Mouse (Mus musculus) hindbrain, embryonic 15.5 days (tissue): Measurements from ENCODE around the gene Tdrkh. TPM values are rescaled to one million over a fixed set of nuclear protein-coding genes. Genes with fewer than 3 reads are reported as not detected.

ENCODE experiments used
- ATAC-seq: fragments of 200-750 bp; cut with Nextera tagmentation; 2 replicates; pipeline ENCODE4 v1.8.0; 2017; ENCODE audit warnings: low read depth, moderate number of reproducible peaks, moderate TSS enrichment; ENCODE audit not compliant: low FRiP score
- H3K27ac ChIP-seq: fragments of 300-500 bp; sonication (generic); replicated peaks from 2 replicates; pipeline ENCODE4 v1.5.1; 2015; ENCODE audit warnings: mild to moderate bottlenecking, inconsistent platforms
- H3K27me3 ChIP-seq: fragments of 300-500 bp; sonication (generic); 2 replicates; pipeline ENCODE4 v1.6.1; 2015; ENCODE audit warnings: control low read depth, inconsistent platforms
- H3K36me3 ChIP-seq: fragments of 300-500 bp; sonication (generic); 2 replicates; pipeline ENCODE4 v1.6.1; 2015; ENCODE audit warnings: control low read depth, inconsistent platforms
- H3K4me1 ChIP-seq: fragments of 300-500 bp; sonication (generic); replicated peaks from 2 replicates; pipeline ENCODE4 v1.6.1; 2015; ENCODE audit warnings: control low read depth, inconsistent platforms
- H3K4me2 ChIP-seq: fragments of 300-500 bp; sonication (generic); 2 replicates; pipeline ENCODE4 v1.6.1; 2015; ENCODE audit warnings: moderate library complexity, mild to moderate bottlenecking, inconsistent platforms
- H3K4me3 ChIP-seq: fragments of 300-500 bp; sonication (generic); 2 replicates; pipeline ENCODE4 v1.5.1; 2015; ENCODE audit warnings: mild to moderate bottlenecking, inconsistent platforms
- H3K9ac ChIP-seq: fragments of 300-500 bp; sonication (generic); 2 replicates; pipeline ENCODE4 v1.6.1; 2015; ENCODE audit warnings: inconsistent platforms
- H3K9me3 ChIP-seq: fragments of 300-500 bp; sonication (generic); 2 replicates; pipeline ENCODE4 v1.6.1; 2016; ENCODE audit warnings: control low read depth, inconsistent platforms
- WGBS: fragments of 180-500 bp; shearing (Covaris S2); methylation state at CpG from one replicate; pipeline ENCODE4 v1.1.7; 2015; 5-methylcytosine and 5-hydroxymethylcytosine counted together
- polyA plus RNA-seq: library from polyadenylated mRNA; unstranded; fragments of >200 nt; fragmentation: Nextera tagmentation; extraction: Ambion mirVana; gene quantifications from 2 replicates; pipeline ENCODE4 v1.2.1, GENCODE M21; 2015

Gene Tdrkh
- polyA plus RNA-seq, 1 experiment from 2014 or later = 53.5 TPM

GRCm38 (mm10) chr3:94374636-94375035, 38.4 kb upstream of the Tdrkh start:
- Histone ChIP-seq H3K4me2 (no peak overlapping the region), H3K36me3 (no peaks in the 10 kb centered on the region), H3K27me3 (no peaks in the 10 kb centered on the region), H3K4me1 (peaks cover 27% of the 10 kb centered on the region), H3K9ac (no peak overlapping the region), H3K27ac (no peak overlapping the region), H3K9me3 (no peaks in the 10 kb centered on the region), H3K4me3 (no peak overlapping the region)
- ATAC-seq = no peak

DNA sequence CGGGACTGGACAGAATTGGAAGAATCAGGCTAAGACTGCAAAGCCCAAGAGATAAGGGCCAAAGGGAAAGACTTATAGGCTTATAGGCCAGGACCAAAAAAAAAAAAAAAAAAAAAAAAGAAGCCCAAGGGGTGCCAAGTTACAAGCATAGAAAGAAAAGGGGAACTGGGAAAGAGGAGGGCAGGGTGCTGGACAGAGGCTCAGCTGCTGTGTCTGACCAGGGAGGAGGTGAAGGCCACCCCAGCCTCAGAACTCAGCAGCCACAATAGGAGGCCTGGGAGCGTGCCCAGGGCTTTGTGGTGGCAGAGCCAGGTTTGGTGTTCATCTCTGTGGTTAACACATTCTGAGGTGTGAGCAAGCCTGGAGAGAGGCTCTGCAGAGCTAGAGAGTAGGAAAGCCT, 37.9 kb upstream of the Tdrkh start:
- Histone ChIP-seq H3K4me3 (no peak overlapping the region), H3K9ac (no peak overlapping the region), H3K4me1 (peaks cover 27% of the 10 kb centered on the region), H3K27ac (no peak overlapping the region), H3K9me3 (no peaks in the 10 kb centered on the region), H3K27me3 (no peaks in the 10 kb centered on the region), H3K36me3 (no peaks in the 10 kb centered on the region), H3K4me2 (no peak overlapping the region)
- WGBS = 87% methylated on average over 2 of the region's 2 CpGs
- ATAC-seq = no peak

- Histone ChIP-seq H3K9ac (no peak overlapping the region), H3K4me1 (peaks cover 27% of the 10 kb centered on the region), H3K9me3 (no peaks in the 10 kb centered on the region), H3K27ac (no peak overlapping the region), H3K36me3 (no peaks in the 10 kb centered on the region), H3K4me2 (no peak overlapping the region), H3K27me3 (no peaks in the 10 kb centered on the region), H3K4me3 (no peak overlapping the region)
- 67% methylated on average over 5 of the region's 5 CpGs for WGBS
- no peak for ATAC-seq
Measured at GRCm38 (mm10) chr3:94375861-94376260, 37.2 kb upstream of the Tdrkh start.

DNA sequence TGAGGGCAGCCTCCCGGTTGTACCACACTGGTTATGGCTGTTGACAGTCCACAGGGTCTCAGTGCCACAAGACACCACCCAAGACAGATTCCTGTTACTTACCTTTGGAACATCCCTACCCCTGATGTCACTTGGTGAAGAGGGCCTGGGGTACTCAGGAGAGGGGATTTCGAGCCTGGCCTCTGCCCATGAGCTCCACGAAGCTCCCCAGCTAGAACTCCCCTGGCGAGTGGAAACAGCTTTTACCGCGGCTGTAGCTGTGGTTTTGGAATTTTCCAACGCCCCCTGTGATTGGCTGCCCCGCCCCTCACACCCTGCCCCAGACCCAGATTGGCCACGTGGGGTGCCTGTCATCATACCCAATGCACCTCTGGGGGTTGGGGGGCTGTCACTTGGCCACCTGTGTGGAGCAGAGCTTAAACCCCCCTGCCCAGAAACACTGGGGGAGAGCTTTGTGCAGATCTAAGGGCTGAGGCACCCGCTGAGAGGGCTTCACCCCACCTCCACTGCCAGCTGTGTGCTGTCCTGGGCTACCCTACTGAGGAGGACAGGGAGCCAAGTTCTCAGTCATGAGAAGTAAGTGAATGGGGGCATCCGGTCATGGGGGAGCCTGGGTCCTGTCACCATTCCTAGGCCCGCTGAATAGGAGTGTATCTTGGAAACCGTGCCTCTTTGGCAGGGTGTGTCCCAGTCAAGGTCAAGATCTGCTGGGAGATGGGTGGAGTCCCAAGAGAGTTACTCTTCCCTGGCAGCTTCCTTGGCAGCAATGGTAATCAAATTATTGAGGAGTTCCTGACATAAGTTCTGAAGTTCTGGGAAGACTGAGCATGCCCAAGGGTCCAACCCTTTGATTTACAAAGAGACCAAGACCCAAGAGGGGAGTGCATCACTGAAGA, 35.8 kb upstream of the Tdrkh start:
- H3K4me1 ChIP-seq = peaks cover 17% of the 10 kb centered on the region
- H3K36me3 ChIP-seq = no peaks in the 10 kb centered on the region
- H3K4me2 ChIP-seq = no peak overlapping the region
- 19% methylated on average over 13 of the region's 13 CpGs for WGBS
- H3K27me3 ChIP-seq = no peaks in the 10 kb centered on the region
- no peak overlapping the region for H3K27ac ChIP-seq
- H3K4me3 ChIP-seq = no peak overlapping the region
- H3K9ac ChIP-seq = no peak overlapping the region
- no peaks in the 10 kb centered on the region for H3K9me3 ChIP-seq
- ATAC-seq = no peak

GRCm38 (mm10) chr3:94379831-94380510, 33.1 kb upstream of the Tdrkh start:
- WGBS = 36% methylated on average over 9 of the region's 9 CpGs
- no peak for ATAC-seq
- Histone ChIP-seq H3K4me2 (no peak overlapping the region), H3K36me3 (no peaks in the 10 kb centered on the region), H3K9me3 (no peaks in the 10 kb centered on the region), H3K27ac (no peak overlapping the region), H3K27me3 (no peaks in the 10 kb centered on the region), H3K4me3 (no peak overlapping the region), H3K4me1 (no peaks in the 10 kb centered on the region), H3K9ac (no peak overlapping the region)

GRCm38 (mm10) chr3:94382308-94382707, 30.8 kb upstream of the Tdrkh start:
- 77% methylated on average over 5 of the region's 5 CpGs for WGBS
- H3K27me3 ChIP-seq = no peaks in the 10 kb centered on the region
- no peak overlapping the region for H3K9ac ChIP-seq
- H3K4me1 ChIP-seq = no peaks in the 10 kb centered on the region
- no peak overlapping the region for H3K4me3 ChIP-seq
- no peaks in the 10 kb centered on the region for H3K9me3 ChIP-seq
- H3K4me2 ChIP-seq = no peak overlapping the region
- H3K36me3 ChIP-seq = no peaks in the 10 kb centered on the region
- no peak for ATAC-seq
- no peak overlapping the region for H3K27ac ChIP-seq

DNA sequence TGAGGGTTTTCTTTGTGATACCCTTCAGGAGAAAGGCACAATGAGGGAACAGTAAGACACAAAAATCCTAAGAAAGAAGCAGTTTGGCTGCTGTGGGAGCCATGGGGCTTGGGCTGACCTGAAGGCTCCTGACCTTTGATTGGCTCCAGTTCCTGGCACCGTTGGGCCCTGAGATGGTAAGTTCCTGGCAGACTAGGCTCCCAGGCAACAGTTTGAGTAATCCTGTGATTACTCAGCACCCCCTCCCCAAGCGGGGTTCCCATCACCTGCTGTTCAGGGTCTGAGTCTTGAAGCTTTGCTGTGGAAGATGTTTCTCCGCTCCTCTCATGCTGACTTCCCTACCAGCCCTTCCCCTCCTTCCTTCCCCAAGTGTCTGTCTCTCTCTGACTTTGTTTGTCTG, 29.6 kb upstream of the Tdrkh start:
- no peaks in the 10 kb centered on the region for H3K27me3 ChIP-seq
- no peak overlapping the region for H3K27ac ChIP-seq
- WGBS = 69% methylated on average over 3 of the region's 3 CpGs
- no peak overlapping the region for H3K9ac ChIP-seq
- H3K4me1 ChIP-seq = no peaks in the 10 kb centered on the region
- no peak for ATAC-seq
- no peak overlapping the region for H3K4me3 ChIP-seq
- H3K4me2 ChIP-seq = no peak overlapping the region
- H3K36me3 ChIP-seq = no peaks in the 10 kb centered on the region
- H3K9me3 ChIP-seq = no peaks in the 10 kb centered on the region

DNA sequence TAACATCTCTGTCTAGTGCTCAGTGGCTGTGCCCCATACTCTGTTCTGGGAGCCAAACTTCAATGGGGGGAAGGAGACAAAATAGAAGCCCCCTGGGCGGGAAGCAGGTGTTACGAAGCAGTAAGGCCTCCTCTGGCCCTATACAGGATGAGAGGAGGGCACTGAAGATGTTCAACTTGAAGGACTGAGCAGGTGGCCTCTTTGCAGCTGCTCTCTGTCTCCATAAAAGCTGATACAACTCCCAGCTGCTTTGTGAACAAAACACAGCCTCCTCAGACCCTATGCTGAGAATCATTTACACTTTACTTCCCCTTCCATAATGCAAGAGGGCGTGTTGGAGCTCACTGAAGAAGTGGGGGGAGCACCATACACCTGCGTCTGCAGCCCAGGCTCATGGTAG, 26.4 kb upstream of the Tdrkh start:
- no peaks in the 10 kb centered on the region for H3K36me3 ChIP-seq
- H3K9me3 ChIP-seq = no peaks in the 10 kb centered on the region
- no peak overlapping the region for H3K4me3 ChIP-seq
- no peak for ATAC-seq
- H3K9ac ChIP-seq = no peak overlapping the region
- no peaks in the 10 kb centered on the region for H3K27me3 ChIP-seq
- WGBS = 64% methylated on average over 4 of the region's 4 CpGs
- no peaks in the 10 kb centered on the region for H3K4me1 ChIP-seq
- no peak overlapping the region for H3K4me2 ChIP-seq
- H3K27ac ChIP-seq = no peak overlapping the region

DNA sequence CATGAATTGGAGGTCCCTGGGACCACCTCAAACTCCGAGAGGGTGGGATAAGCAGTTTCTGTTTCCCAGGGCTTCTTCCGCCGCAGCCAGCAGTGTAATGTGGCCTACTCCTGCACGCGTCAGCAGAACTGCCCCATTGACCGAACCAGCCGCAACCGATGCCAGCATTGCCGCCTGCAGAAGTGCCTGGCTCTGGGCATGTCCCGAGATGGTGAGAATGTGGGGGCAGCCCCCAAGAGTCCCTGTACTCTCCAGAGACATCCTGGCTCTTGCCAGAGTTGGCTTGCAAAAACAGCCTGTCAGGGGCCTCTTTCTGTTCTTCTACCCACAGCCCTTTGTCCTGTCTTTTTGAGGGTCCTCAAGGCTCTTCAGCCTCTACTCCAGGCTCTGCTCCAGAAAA, 25.7 kb upstream of the Tdrkh start:
- H3K27me3 ChIP-seq = no peaks in the 10 kb centered on the region
- ATAC-seq = no peak
- no peak overlapping the region for H3K4me3 ChIP-seq
- no peaks in the 10 kb centered on the region for H3K4me1 ChIP-seq
- H3K4me2 ChIP-seq = no peak overlapping the region
- 91% methylated on average over 10 of the region's 10 CpGs for WGBS
- H3K9me3 ChIP-seq = no peaks in the 10 kb centered on the region
- no peak overlapping the region for H3K9ac ChIP-seq
- no peaks in the 10 kb centered on the region for H3K36me3 ChIP-seq
- H3K27ac ChIP-seq = no peak overlapping the region

DNA sequence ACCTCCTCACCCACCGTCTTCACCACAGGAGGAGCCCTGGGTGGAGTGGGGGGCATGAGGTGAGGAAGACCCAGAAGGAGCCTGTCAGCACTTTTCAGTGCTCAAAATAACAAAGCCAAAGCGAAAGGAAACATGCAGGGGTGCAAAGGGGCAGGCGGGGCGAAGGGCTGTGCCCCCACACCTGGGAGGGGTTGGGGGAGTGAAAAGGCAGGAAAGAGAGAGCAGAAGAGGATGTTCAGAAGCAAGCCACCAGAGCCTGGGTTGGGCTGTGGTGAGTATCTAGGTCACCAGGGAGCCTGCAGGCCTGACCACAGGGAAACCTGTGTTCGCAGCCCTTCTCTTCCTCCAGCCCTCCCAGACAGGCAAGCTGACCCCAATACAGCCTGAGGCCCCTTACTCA, 25.0 kb upstream of the Tdrkh start:
- peaks cover 2% of the 10 kb centered on the region; the same call in 1 of the 2 replicates for H3K4me1 ChIP-seq
- H3K27ac ChIP-seq = no peak overlapping the region
- no peak overlapping the region for H3K4me2 ChIP-seq
- no peaks in the 10 kb centered on the region for H3K36me3 ChIP-seq
- H3K4me3 ChIP-seq = no peak overlapping the region
- WGBS = 81% methylated on average over 4 of the region's 5 CpGs
- H3K9me3 ChIP-seq = no peaks in the 10 kb centered on the region
- no peaks in the 10 kb centered on the region for H3K27me3 ChIP-seq
- H3K9ac ChIP-seq = no peak overlapping the region
- ATAC-seq = no peak

- Histone ChIP-seq H3K4me1 (peaks cover 4% of the 10 kb centered on the region; the same call in 1 of the 2 replicates), H3K36me3 (no peaks in the 10 kb centered on the region), H3K27ac (no peak overlapping the region), H3K27me3 (no peaks in the 10 kb centered on the region), H3K4me3 (no peak overlapping the region), H3K9ac (no peak overlapping the region), H3K4me2 (no peak overlapping the region), H3K9me3 (no peaks in the 10 kb centered on the region)
- ATAC-seq = no peak
- WGBS = 96% methylated on average over 16 of the region's 16 CpGs
Measured at GRCm38 (mm10) chr3:94389420-94389819, 23.7 kb upstream of the Tdrkh start.

GRCm38 (mm10) chr3:94391001-94391400, 22.1 kb upstream of the Tdrkh start:
- Histone ChIP-seq H3K4me2 (no peak overlapping the region), H3K36me3 (no peaks in the 10 kb centered on the region), H3K4me1 (peaks cover 4% of the 10 kb centered on the region; the same call in 1 of the 2 replicates), H3K27ac (no peak overlapping the region), H3K9me3 (no peaks in the 10 kb centered on the region), H3K27me3 (no peaks in the 10 kb centered on the region), H3K4me3 (no peak overlapping the region), H3K9ac (no peak overlapping the region)
- 74% methylated on average over 5 of the region's 5 CpGs for WGBS
- no peak for ATAC-seq
